Comparison of ENCODE assay signal across 13 mouse cellular contexts in genomic region chr1:91914648-91915047, GRCm38 (mm10).
DNase-seq lines count a peak whose midpoint lies in the region; ATAC-seq and TF ChIP-seq lines count a peak whose summit lies in the region.
"Had no signal": no experiment of that assay in that cellular context is flagged by ENCODE, and none has a peak within 500 bp of the region (broad histone marks: within the 10 kb centered on the region; RNA-seq: fewer than 3 reads in every experiment).

No protein-coding gene starts in this region.

- H3K9ac ChIP-seq in hindbrain, postnatal 0 days (replicated peaks; ENCODE audit: low read length) = no peak overlapping the region
- H3K9ac ChIP-seq in hindbrain, embryonic 13.5 days = no peak overlapping the region
- H3K9ac ChIP-seq: forebrain, embryonic 15.5 days; lung, embryonic 15.5 days; midbrain, embryonic 12.5 days had no signal

- WGBS in hindbrain, postnatal 0 days = 53% methylated on average over 3 of the region's 3 CpGs
- 65% methylated on average over 3 of the region's 3 CpGs for WGBS in hindbrain, embryonic 13.5 days

- no peak overlapping the region for H3K4me2 ChIP-seq in hindbrain, postnatal 0 days (ENCODE audit: low read depth, low read length)
- H3K4me2 ChIP-seq in hindbrain, embryonic 13.5 days = no peak overlapping the region
- H3K4me2 ChIP-seq: forebrain, embryonic 15.5 days; lung, embryonic 15.5 days; midbrain, embryonic 12.5 days had no signal

- H3K27me3 ChIP-seq in hindbrain, postnatal 0 days (ENCODE audit: insufficient read depth, low read length) = no peaks in the 10 kb centered on the region
- H3K27me3 ChIP-seq in hindbrain, embryonic 13.5 days = no peaks in the 10 kb centered on the region
- H3K27me3 ChIP-seq: forebrain, embryonic 15.5 days; lung, embryonic 15.5 days; midbrain, embryonic 12.5 days had no signal

- H3K36me3 ChIP-seq in hindbrain, postnatal 0 days (ENCODE audit: insufficient read depth, low read length) = no peaks in the 10 kb centered on the region
- H3K36me3 ChIP-seq in hindbrain, embryonic 13.5 days = no peaks in the 10 kb centered on the region
- H3K36me3 ChIP-seq: forebrain, embryonic 15.5 days; lung, embryonic 15.5 days; midbrain, embryonic 12.5 days had no signal

- H3K9me3 ChIP-seq in hindbrain, postnatal 0 days (ENCODE audit: low read length) = no peaks in the 10 kb centered on the region
- H3K9me3 ChIP-seq in hindbrain, embryonic 13.5 days = no peaks in the 10 kb centered on the region
- H3K9me3 ChIP-seq: forebrain, embryonic 15.5 days; lung, embryonic 15.5 days; midbrain, embryonic 12.5 days had no signal

- DNase-seq in adrenal gland, postnatal 10 days = peak; percentile 38
- no peak for DNase-seq in adrenal gland, adult 18-20 months (ENCODE audit: low spot score in 2 of 2)
- peak; percentile 23 for DNase-seq in hindbrain, postnatal 0 days (ENCODE audit: low spot score)
- peak; percentile 44 for DNase-seq in urinary bladder, postnatal 14 days (ENCODE audit: low spot score)
- no peak for DNase-seq in urinary bladder, postnatal 25 days (ENCODE audit: low spot score)
- DNase-seq in urinary bladder, adult 2 months (ENCODE audit: low spot score) = no peak
- DNase-seq: gastrocnemius, postnatal 36 days; liver had no signal

- TF ChIP-seq CTCF in hindbrain, postnatal 0 days (IDR thresholded peaks at IDR 0.05; ENCODE audit: low read depth) = no peak

- H3K4me3 ChIP-seq in hindbrain, postnatal 0 days (ENCODE audit: low read length) = no peak overlapping the region
- H3K4me3 ChIP-seq in hindbrain, embryonic 13.5 days = no peak overlapping the region
- H3K4me3 ChIP-seq: forebrain, embryonic 15.5 days; lung, embryonic 15.5 days; midbrain, embryonic 12.5 days had no signal

- ATAC-seq in hindbrain, postnatal 0 days = no peak
- no peak for ATAC-seq in hindbrain, embryonic 13.5 days (ENCODE audit: low FRiP score)
- ATAC-seq in frontal cortex, adult (ENCODE audit: low TSS enrichment) = no peak
- ATAC-seq: forebrain, embryonic 15.5 days had no signal

- H3K27ac ChIP-seq in hindbrain, postnatal 0 days = no peak overlapping the region
- H3K27ac ChIP-seq in hindbrain, embryonic 13.5 days = no peak overlapping the region
- H3K27ac ChIP-seq: forebrain, embryonic 15.5 days; lung, embryonic 15.5 days; midbrain, embryonic 12.5 days had no signal

- no peaks in the 10 kb centered on the region for H3K4me1 ChIP-seq in hindbrain, postnatal 0 days (ENCODE audit: insufficient read depth, low read length)
- H3K4me1 ChIP-seq in hindbrain, embryonic 13.5 days (replicated peaks) = no peaks in the 10 kb centered on the region; the same call in 1 of the 2 replicates
- H3K4me1 ChIP-seq: forebrain, embryonic 15.5 days; midbrain, embryonic 12.5 days had no signal

Comparison
In these comparisons a context has a peak if more than half of its experiments do, and no peak if none do; other contexts are left out.
1. DNase-seq: peak in adrenal gland, postnatal 10 days (single experiment), hindbrain, postnatal 0 days (single experiment) and urinary bladder, postnatal 14 days (single experiment); none in adrenal gland, adult 18-20 months (0 of 2), urinary bladder, postnatal 25 days (single experiment) and urinary bladder, adult 2 months (single experiment).